Mouse (Mus musculus): ENCODE results near the gene Garem2.
"Not testable (repeated sequence)": the region's sequence is repeated elsewhere in the genome, so short reads cannot be mapped to it uniquely, and the experiment has no call there.

The Garem2 gene

GRCm38 (mm10) chr5:30104841-30105667 lies at the start of gene Garem2:
Gene Garem2 (plus strand): TSS chr5:30105161.
- DNase-seq (ENCODE audit: low spot score), result peak; percentile 36

GRCm38 (mm10) chr5:30058216-30058731 lies 46.7 kb upstream of the Garem2 start:
- DNase-seq (ENCODE audit: low spot score), result no peak

GRCm38 (mm10) chr5:30059607-30060006 lies 45.4 kb upstream of the Garem2 start:
- DNase-seq (ENCODE audit: low spot score), result not testable (repeated sequence)

- no peak for DNase-seq (ENCODE audit: low spot score)
Observed at GRCm38 (mm10) chr5:30067726-30068125, 37.2 kb upstream of the Garem2 start.

GRCm38 (mm10) chr5:30071677-30072076 lies 33.3 kb upstream of the Garem2 start:
- DNase-seq (ENCODE audit: low spot score), result no peak

- DNase-seq (ENCODE audit: low spot score), result no peak
Observed at GRCm38 (mm10) chr5:30072377-30072776, 32.6 kb upstream of the Garem2 start.

- peak; percentile 91 for DNase-seq (ENCODE audit: low spot score)
Observed at GRCm38 (mm10) chr5:30072825-30073821, 31.8 kb upstream of the Garem2 start, which contains the start of gene Tyms. Gene Tyms (minus strand): TSS chr5:30073617.

- DNase-seq (ENCODE audit: low spot score), result no peak
Observed at GRCm38 (mm10) chr5:30092701-30093100, 12.3 kb upstream of the Garem2 start.

GRCm38 (mm10) chr5:30094399-30094798 lies 10.6 kb upstream of the Garem2 start:
- no peak for DNase-seq (ENCODE audit: low spot score)

GRCm38 (mm10) chr5:30095731-30096130 lies 9.2 kb upstream of the Garem2 start:
- no peak for DNase-seq (ENCODE audit: low spot score)

GRCm38 (mm10) chr5:30098260-30098659 lies 6.7 kb upstream of the Garem2 start:
- DNase-seq (ENCODE audit: low spot score), result no peak

GRCm38 (mm10) chr5:30103340-30103739 lies 1.6 kb upstream of the Garem2 start:
- no peak for DNase-seq (ENCODE audit: low spot score)

GRCm38 (mm10) chr5:30104339-30104738 lies 622 bp upstream of the Garem2 start:
- DNase-seq (ENCODE audit: low spot score), result no peak

- no peak for DNase-seq (ENCODE audit: low spot score)
Observed at GRCm38 (mm10) chr5:30105668-30106300, 823 bp downstream of the Garem2 start, which contains the start of gene 3110082J24Rik. Gene 3110082J24Rik (minus strand): TSS chr5:30106086.

- DNase-seq (ENCODE audit: low spot score), result no peak
Observed at GRCm38 (mm10) chr5:30106756-30107155, 1.8 kb downstream of the Garem2 start.

GRCm38 (mm10) chr5:30107186-30107585 lies 2.2 kb downstream of the Garem2 start:
- DNase-seq (ENCODE audit: low spot score), result no peak

GRCm38 (mm10) chr5:30107611-30108041 lies 2.7 kb downstream of the Garem2 start:
- DNase-seq (ENCODE audit: low spot score), result no peak

- DNase-seq (ENCODE audit: low spot score), result no peak
Observed at GRCm38 (mm10) chr5:30108233-30108632, 3.3 kb downstream of the Garem2 start.

- DNase-seq (ENCODE audit: low spot score), result no peak
Observed at GRCm38 (mm10) chr5:30109899-30110298, 4.9 kb downstream of the Garem2 start.

GRCm38 (mm10) chr5:30110371-30111060 lies 5.6 kb downstream of the Garem2 start:
- no peak for DNase-seq (ENCODE audit: low spot score)

- peak; percentile 24 for DNase-seq (ENCODE audit: low spot score)
Observed at GRCm38 (mm10) chr5:30111126-30111525, 6.2 kb downstream of the Garem2 start.
